Mouse (Mus musculus) erythroblast, embryonic 14.5 days (primary cell): ENCODE data around the gene Efcab2.

Experiments used
- GATA1 ChIP-seq: IDR thresholded peaks from 2 replicates; pipeline ENCODE4 v1.6.1; 2012; ENCODE audit warnings: low read length, inconsistent platforms, mixed read lengths
- TAL1 ChIP-seq: IDR thresholded peaks from 3 replicates; pipeline ENCODE4 v1.6.1; 2012; ENCODE audit warnings: low read length, inconsistent platforms, mixed read lengths

GRCm38 (mm10) chr1:178382165-178382564, 23.7 kb upstream of the Efcab2 start:
- TF ChIP-seq GATA1, result no peak
- TF ChIP-seq TAL1, result no peak
